Mouse (Mus musculus) stomach, postnatal 0 days (tissue): ENCODE data around the gene Arl8b. TPM values are rescaled to one million over a fixed set of nuclear protein-coding genes. Genes with fewer than 3 reads are reported as not detected.

Source experiments
- ATAC-seq: fragments of 200-750 bp; cut with Nextera tagmentation; 2 replicates; pipeline ENCODE4 v1.8.0; 2017; ENCODE audit not compliant: low FRiP score, low TSS enrichment
- DNase-seq: peaks from one replicate; pipeline ENCODE4 v3.0.0-alpha.2; 2016; ENCODE audit warnings: low spot score
- H3K27ac ChIP-seq: fragments of 300-500 bp; sonication (generic); replicated peaks from 2 replicates; pipeline ENCODE4 v1.5.1; 2014; ENCODE audit warnings: mild to moderate bottlenecking, control low read depth
- H3K27me3 ChIP-seq: fragments of 300-500 bp; sonication (generic); 2 replicates; pipeline ENCODE4 v1.6.1; 2014; ENCODE audit warnings: low read length; ENCODE audit not compliant: control insufficient read depth, insufficient read depth
- H3K36me3 ChIP-seq: fragments of 300-500 bp; sonication (generic); 2 replicates; pipeline ENCODE4 v1.6.1; 2014; ENCODE audit warnings: low read length, mixed read lengths; ENCODE audit not compliant: control insufficient read depth, insufficient read depth
- H3K4me1 ChIP-seq: fragments of 300-500 bp; sonication (generic); replicated peaks from 2 replicates; pipeline ENCODE4 v1.6.1; 2014; ENCODE audit warnings: antibody characterized with exemption; ENCODE audit not compliant: control insufficient read depth, insufficient read depth
- H3K4me2 ChIP-seq: fragments of 300-500 bp; sonication (generic); replicated peaks from 2 replicates; pipeline ENCODE4 v1.6.1; 2014; ENCODE audit warnings: low read depth, mild to moderate bottlenecking, control low read depth, moderate library complexity
- H3K4me3 ChIP-seq: fragments of 300-500 bp; sonication (generic); 2 replicates; pipeline ENCODE4 v1.5.1; 2014; ENCODE audit warnings: low read depth, low read length, control low read depth
- H3K9ac ChIP-seq: fragments of 300-500 bp; sonication (generic); 2 replicates; pipeline ENCODE4 v1.6.1; 2014; ENCODE audit warnings: mild to moderate bottlenecking, low read length, control low read depth, mixed read lengths
- H3K9me3 ChIP-seq: fragments of 300-500 bp; sonication (generic); 2 replicates; pipeline ENCODE4 v1.6.1; 2016; ENCODE audit warnings: low read length; ENCODE audit not compliant: control insufficient read depth
- CTCF ChIP-seq: IDR thresholded peaks from 2 replicates; pipeline ENCODE4 v1.5.1; 2016; ENCODE audit warnings: antibody characterized with exemption, low read depth, mild to moderate bottlenecking, moderate library complexity
- EP300 ChIP-seq: optimal IDR thresholded peaks from 2 replicates; pipeline ENCODE3; 2016; ENCODE audit warnings: antibody characterized with exemption
- WGBS: fragments of 180-500 bp; shearing (Covaris S2); extraction: QIAGEN DNeasy Blood & Tissue Kit; methylation state at CpG from one replicate; pipeline ENCODE4 v1.1.7; 2014; 5-methylcytosine and 5-hydroxymethylcytosine counted together
- polyA plus RNA-seq: library from polyadenylated mRNA; unstranded; fragments of >200 nt; fragmentation: Nextera tagmentation; extraction: Ambion mirVana; gene quantifications from 2 replicates; pipeline ENCODE4 v1.2.1, GENCODE M21; 2015

The Arl8b gene
- polyA plus RNA-seq, 1 experiment from 2014 or later = 57.5 TPM

- Histone ChIP-seq H3K4me2 (no peak overlapping the region), H3K27me3 (no peaks in the 10 kb centered on the region), H3K4me3 (no peak overlapping the region), H3K36me3 (no peaks in the 10 kb centered on the region), H3K4me1 (no peaks in the 10 kb centered on the region), H3K9me3 (no peaks in the 10 kb centered on the region), H3K27ac (no peak overlapping the region), H3K9ac (no peak overlapping the region)
- DNase-seq (no peak), ATAC-seq (no peak)
- TF ChIP-seq CTCF = no peak
- WGBS = 72% methylated on average over 5 of the region's 5 CpGs
Measured at GRCm38 (mm10) chr6:108778399-108778798, 4.5 kb upstream of the Arl8b start.

GRCm38 (mm10) chr6:108781865-108782264 lies 1.0 kb upstream of the Arl8b start:
- TF ChIP-seq CTCF (no peak), EP300 (no peak)
- no peak for DNase-seq
- no peak overlapping the region for H3K4me2 ChIP-seq
- no peaks in the 10 kb centered on the region for H3K36me3 ChIP-seq
- H3K27me3 ChIP-seq = no peaks in the 10 kb centered on the region
- no peaks in the 10 kb centered on the region for H3K9me3 ChIP-seq
- WGBS = 55% methylated on average over 6 of the region's 6 CpGs
- H3K4me1 ChIP-seq = peaks cover 4% of the 10 kb centered on the region; the same call in 1 of the 2 replicates
- ATAC-seq = no peak
- H3K9ac ChIP-seq = no peak overlapping the region
- H3K27ac ChIP-seq = no peak overlapping the region
- H3K4me3 ChIP-seq = no peak overlapping the region

DNA sequence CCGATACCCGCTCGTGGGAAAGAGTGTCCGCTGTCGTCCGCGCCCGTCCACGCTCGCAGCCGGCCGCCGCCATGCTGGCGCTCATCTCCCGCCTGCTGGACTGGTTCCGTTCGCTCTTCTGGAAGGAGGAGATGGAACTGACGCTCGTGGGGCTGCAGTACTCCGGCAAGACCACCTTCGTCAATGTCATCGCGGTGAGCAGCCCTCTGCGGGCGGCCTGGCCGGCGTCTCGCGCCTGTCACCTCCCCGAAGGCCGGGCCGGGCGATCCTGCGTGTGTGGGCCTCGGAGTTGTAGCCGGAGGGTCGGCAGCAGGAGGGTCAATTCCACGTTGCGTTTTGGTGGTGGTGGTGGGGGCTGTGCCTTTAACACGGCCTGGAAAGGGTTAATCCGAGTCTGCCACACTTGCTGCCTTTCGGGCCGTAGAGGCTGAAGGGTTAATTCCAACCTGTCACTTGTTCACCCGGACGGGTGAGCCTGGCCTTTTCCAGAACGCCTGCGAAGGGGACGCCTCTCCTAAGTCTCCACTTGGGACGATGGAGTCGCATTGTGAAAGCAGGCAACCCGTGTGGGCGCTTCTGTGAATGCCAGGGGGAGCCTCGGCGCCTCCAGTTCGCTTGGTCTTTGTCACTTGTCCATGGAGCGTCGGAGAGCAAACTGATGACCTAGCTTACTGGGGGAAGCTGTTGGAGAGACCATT lies 434 bp downstream of the Arl8b start:
- H3K9ac ChIP-seq = peak overlapping the region; percentile 99
- no peaks in the 10 kb centered on the region for H3K9me3 ChIP-seq
- no peaks in the 10 kb centered on the region for H3K27me3 ChIP-seq
- peak overlapping the region; percentile 100 for H3K4me3 ChIP-seq
- H3K4me2 ChIP-seq = peak overlapping the region; percentile 84
- H3K27ac ChIP-seq = peak overlapping the region; percentile 95
- H3K36me3 ChIP-seq = no peaks in the 10 kb centered on the region
- no peak for TF ChIP-seq EP300
- 0 out of 2 replicates have a peak, but pooled peaks have one; percentile 5 for TF ChIP-seq CTCF
- WGBS = under 1% methylated on average over 52 of the region's 57 CpGs
- DNase-seq (peak; percentile 56), ATAC-seq (peak; percentile 48)
- H3K4me1 ChIP-seq = peaks cover 4% of the 10 kb centered on the region; the same call in 1 of the 2 replicates

- Histone ChIP-seq H3K4me2 (peak overlapping the region; percentile 84), H3K27ac (peak overlapping the region; percentile 40; the same call in 1 of the 2 replicates), H3K4me1 (peaks cover 4% of the 10 kb centered on the region; the same call in 1 of the 2 replicates), H3K27me3 (no peaks in the 10 kb centered on the region), H3K9me3 (no peaks in the 10 kb centered on the region), H3K36me3 (no peaks in the 10 kb centered on the region), H3K9ac (peak overlapping the region; percentile 99), H3K4me3 (peak overlapping the region; percentile 100)
- 14% methylated on average over 11 of the region's 11 CpGs for WGBS
- peak; percentile 75 for ATAC-seq
- DNase-seq = peak; percentile 69
- TF ChIP-seq EP300 (no peak), CTCF (no peak)
Measured at GRCm38 (mm10) chr6:108784056-108784455, 1.2 kb downstream of the Arl8b start.

DNA sequence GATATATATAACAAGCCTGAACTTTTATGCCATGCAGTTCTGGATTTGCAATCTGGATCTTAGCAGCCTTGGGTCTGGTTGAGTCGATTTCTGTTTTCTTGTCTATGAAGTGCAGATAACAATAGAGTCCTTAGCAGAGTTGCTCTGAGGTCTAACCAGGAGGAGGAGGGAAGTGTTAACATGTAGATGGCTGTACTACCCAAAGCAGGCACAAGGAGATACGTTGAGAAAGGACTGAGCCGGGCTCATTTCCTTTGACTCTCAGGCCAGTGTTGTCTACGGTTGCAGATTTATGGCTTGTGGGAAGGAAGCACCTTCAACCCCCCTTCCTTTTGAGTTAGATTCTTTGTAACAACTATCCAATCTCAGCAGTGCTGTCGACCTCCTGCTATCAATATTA lies 1.9 kb downstream of the Arl8b start:
- ATAC-seq = no peak
- 0 out of 2 replicates have a peak overlapping the region, but pooled peaks have one; percentile 40 for H3K27ac ChIP-seq
- peak overlapping the region; percentile 100 for H3K4me3 ChIP-seq
- H3K4me1 ChIP-seq = peaks cover 4% of the 10 kb centered on the region; the same call in 1 of the 2 replicates
- peak overlapping the region; percentile 43 for H3K9ac ChIP-seq
- DNase-seq = no peak
- H3K9me3 ChIP-seq = no peaks in the 10 kb centered on the region
- TF ChIP-seq EP300 (no peak), CTCF (peak; percentile 30; the same call in 1 of the 2 replicates)
- H3K27me3 ChIP-seq = no peaks in the 10 kb centered on the region
- WGBS = 37% methylated on average over 5 of the region's 5 CpGs
- no peaks in the 10 kb centered on the region for H3K36me3 ChIP-seq
- H3K4me2 ChIP-seq = peak overlapping the region; percentile 84

- ATAC-seq (no peak), DNase-seq (no peak)
- 59% methylated on average over 3 of the region's 3 CpGs for WGBS
- Histone ChIP-seq H3K9me3 (no peaks in the 10 kb centered on the region), H3K27ac (no peak overlapping the region), H3K36me3 (no peaks in the 10 kb centered on the region), H3K27me3 (no peaks in the 10 kb centered on the region), H3K4me3 (no peak overlapping the region), H3K9ac (no peak overlapping the region), H3K4me2 (no peak overlapping the region), H3K4me1 (peaks cover 4% of the 10 kb centered on the region; the same call in 1 of the 2 replicates)
- TF ChIP-seq CTCF (no peak), EP300 (no peak)
Measured at GRCm38 (mm10) chr6:108785551-108785950, 2.7 kb downstream of the Arl8b start.
